Mouse (Mus musculus) adrenal gland, postnatal 25 days (tissue): ENCODE measurements around the gene Ptpn7. TPM values are rescaled to one million over a fixed set of nuclear protein-coding genes. Genes with fewer than 3 reads are reported as not detected.
"Not testable (repeated sequence)": the region's sequence is repeated elsewhere in the genome, so short reads cannot be mapped to it uniquely, and the experiment has no call there.

Source experiments
- DNase-seq: peaks from one replicate; pipeline ENCODE4 v3.0.0; 2021; ENCODE audit warnings: mixed read lengths
- long read RNA-seq: library from polyadenylated mRNA; stranded (forward); transcript quantifications from one replicate; pipeline ENCODE4 v2.0.0, GENCODE M21; 2021
- total RNA-seq: library from RNA; stranded (reverse); gene quantifications from 2 replicates; pipeline ENCODE4 v1.2.3, GENCODE M21; 2021

The Ptpn7 gene
- total RNA-seq, result 1.4 and 1.5 TPM in 2 replicates
- long read RNA-seq, partial matches to known transcripts, result 1 of 1 reads
- long read RNA-seq, other reads (novel, unspliced or antisense), result 0 of 1 reads

GRCm38 (mm10) chr1:135132473-135132872 lies at the start of gene Ptpn7:
Ptpn7 (plus strand) TSS chr1:135132700.
- DNase-seq, result peak; percentile 79

DNA sequence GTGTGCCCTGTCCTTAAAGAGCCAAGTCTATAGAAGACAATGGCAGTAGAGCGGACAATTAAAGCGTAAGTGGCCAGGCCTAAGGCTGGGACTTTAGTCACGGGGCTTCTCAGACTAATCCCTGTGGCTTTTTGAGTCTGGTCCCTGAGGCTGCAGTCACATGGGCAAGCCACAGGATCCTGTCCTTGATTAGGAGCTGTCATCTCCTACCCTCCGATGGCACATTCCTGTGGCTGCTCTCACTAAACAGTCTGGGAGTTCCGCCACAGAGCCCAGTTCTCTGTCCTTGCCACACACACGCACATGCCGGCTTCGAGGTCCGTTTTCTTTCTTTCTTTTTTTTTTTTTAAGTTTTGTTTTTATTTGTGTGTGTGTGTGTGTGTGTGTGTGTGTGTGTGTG lies 49.0 kb upstream of the Ptpn7 start:
- DNase-seq, result peak; percentile 20

DNA sequence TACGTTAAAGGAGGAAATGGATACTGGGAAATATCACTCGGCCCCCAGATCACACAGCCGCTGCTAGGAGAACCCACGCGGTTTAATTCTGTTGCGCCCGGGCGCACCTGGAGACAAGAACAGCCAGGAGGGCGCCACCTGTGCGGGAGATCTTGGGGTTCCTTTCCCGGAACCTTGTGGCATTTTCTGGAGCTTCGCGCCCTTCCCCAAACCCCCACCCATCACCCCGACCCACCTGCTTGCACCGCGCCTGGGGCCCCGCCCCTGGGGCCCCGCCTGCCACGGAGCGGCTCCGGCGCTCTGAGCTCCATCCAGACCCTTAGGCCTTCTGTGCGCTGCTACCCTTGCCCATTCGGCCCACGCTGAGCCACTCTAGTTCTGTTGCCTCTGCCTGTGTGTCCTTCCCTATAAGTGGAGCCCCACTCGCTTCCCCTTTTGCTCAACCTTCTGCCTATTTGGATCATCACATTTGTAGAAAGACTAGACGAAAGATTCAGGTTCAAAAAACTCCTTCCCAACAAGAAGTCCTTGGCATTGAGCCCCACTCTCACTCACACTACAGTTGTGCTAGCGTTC lies 47.1 kb upstream of the Ptpn7 start:
- no peak for DNase-seq

DNA sequence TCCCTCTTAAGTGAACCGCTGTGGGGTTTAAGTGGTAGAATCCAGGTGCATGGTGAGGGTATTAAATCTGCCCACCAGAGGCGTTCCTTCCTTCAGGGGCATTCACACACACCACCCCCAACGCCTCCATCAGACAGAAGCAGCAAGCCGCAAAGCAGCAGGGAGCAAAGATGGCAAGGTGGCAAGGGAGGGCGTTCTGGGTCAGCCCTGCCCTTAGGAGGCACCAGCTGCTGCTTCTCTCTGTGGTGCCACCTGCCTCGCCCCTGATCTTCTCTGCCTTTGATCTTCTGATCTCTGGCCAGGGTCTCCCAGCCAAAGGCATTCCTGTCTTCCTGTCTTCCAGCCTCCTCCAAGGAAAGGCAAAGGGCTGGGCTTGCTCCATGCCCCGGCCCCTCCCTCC lies 46.5 kb upstream of the Ptpn7 start:
- DNase-seq, result no peak

- no peak for DNase-seq
Measured at GRCm38 (mm10) chr1:135087414-135087813, 45.1 kb upstream of the Ptpn7 start.

GRCm38 (mm10) chr1:135089626-135090025 lies 42.9 kb upstream of the Ptpn7 start:
- DNase-seq, result no peak

DNA sequence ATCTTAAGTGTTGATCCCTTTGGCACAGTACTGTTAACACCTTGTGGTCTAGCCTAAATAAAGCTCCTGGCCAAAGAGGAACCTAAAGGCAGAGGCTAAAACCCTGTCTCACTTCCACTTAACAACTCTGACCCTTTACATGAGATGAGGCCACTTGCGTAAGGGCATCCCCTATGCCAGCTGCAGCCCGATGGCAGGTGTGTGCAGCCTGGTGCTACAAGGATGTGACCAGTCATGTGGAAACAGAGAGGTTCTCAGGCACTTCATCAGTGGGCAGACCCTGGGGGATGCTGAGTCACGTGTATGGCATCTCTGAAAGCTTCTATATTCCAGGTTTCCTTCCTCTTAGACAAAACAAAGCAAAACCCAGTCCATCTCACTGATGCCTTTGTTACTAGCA lies 41.6 kb upstream of the Ptpn7 start:
- DNase-seq, result no peak

DNA sequence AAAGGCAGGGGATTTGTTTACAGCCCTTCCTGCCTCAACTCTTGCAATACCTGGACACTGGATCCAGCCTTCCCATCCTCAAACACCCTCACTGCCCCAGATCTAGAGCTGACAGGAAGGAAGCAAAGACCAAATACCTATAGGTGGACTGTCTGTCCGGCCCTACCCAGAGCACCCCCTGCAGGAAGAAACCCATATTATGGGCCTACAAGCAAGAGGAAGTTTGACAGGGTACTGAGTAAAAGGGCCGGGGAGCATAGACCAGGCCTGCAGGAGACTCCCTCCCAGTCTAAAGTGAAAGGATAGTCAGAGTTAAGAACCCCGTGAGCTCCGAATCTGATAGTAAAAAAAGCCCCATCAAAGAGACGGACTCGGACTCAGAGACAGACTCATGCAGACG lies 37.8 kb upstream of the Ptpn7 start:
- DNase-seq, result no peak

DNA sequence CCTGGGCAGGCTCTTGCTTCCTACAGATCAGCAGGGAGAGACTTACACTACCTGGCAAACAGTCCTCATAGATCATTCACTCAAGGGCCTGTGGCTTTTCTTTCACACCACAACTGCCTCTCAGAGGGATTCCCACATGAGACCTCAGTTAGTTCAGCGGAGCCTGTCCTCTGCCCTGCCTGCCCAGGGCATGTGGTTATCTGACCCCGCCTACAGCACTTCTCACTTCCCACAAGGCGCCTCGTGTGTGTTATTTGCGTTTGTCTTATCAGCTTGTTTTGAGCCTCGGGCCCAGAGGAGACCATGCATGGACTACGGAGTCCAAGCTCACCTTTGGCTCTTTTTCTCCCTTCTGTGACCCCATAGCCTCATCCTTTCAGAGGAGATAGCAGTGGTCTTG lies 37.3 kb upstream of the Ptpn7 start:
- DNase-seq, result no peak

DNA sequence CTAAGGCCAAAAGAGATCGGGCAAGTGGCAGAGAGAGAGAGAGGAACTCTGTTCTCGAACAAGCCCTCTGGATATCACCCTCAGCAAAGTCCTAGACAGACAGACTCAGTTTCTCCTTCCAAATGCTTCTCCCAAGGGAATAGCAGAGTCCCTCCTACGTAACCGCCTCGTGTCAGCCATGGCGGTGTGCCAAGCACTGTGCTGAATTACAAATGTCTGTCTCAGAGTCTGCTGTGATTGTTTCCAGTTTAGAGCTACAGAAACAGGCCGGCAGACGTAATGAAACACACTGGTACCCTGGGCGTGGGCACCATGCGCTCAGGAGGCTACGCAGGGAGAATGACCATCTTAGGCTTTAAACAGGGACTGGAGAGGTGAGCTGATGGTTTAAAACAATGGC lies 36.2 kb upstream of the Ptpn7 start:
- no peak for DNase-seq

DNA sequence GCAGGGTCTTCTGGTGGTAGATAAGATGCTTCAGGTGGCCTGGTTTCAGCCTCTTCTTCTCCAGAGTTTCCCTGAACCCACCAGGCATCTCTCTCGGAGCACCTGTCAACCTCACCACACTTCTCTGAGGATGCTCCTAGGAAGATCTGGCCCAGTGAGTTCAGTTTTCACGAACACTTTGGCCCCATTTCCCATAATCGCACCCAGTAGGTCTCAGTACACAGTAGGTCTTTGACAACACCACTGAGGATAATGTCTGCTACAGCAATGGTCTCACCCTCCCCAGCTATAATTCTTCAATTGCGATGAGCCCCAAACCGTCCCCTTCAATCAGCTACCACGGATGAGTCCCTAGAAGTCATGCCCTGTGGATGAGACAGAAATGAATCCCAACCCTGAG lies 35.1 kb upstream of the Ptpn7 start:
- no peak for DNase-seq

DNA sequence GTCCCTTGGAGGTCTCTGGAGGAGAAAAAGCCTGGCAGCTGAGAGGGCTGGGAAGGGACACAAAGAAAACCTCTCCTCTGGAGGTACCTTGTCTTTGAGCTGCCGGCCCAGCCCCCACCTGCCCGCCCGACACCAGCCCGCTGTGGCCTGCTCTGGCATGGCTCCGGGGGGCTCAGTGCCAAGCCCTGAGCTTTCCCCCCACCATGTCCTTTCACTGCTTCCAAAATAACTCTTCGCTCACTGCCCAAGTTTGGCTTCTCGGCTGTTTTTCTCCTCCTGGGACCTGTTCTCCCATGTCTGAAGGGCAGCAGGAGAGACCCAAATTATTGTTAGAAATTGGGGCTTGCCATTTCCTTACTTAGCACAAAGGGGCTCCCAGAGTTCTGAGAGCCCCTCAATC lies 34.1 kb upstream of the Ptpn7 start:
- peak; percentile 51 for DNase-seq

GRCm38 (mm10) chr1:135100400-135100799 lies 32.1 kb upstream of the Ptpn7 start:
- DNase-seq, result no peak

GRCm38 (mm10) chr1:135105124-135105523 lies 27.4 kb upstream of the Ptpn7 start, which contains the start of gene Lgr6:
Lgr6 (minus strand) TSS chr1:135105276.
- DNase-seq, result no peak

- DNase-seq, result peak; percentile 76
Measured at GRCm38 (mm10) chr1:135105951-135106350, 26.5 kb upstream of the Ptpn7 start.

DNA sequence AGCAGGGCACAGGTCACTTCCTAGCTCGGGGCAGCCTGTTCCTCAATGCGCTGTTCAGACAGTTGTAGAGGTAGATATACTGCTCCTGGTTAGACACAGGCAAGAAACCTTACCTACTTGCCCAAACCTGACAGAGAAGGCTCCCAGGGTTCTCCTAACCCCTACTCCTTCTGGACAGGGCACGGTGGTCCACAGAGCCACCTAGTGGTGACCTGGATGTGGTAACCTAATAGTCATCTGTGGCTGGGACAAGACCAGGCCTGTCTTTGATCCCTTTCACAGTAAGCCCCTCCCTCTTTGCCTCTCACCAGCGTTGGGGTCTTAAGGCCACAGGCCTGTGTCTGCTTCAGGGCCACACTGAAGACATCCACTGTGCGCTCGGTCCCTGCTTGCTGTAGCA lies 23.9 kb upstream of the Ptpn7 start:
- no peak for DNase-seq

- DNase-seq, result peak; percentile 73
Measured at GRCm38 (mm10) chr1:135110075-135110474, 22.4 kb upstream of the Ptpn7 start.

- not testable (repeated sequence) for DNase-seq
Measured at GRCm38 (mm10) chr1:135111271-135111670, 21.2 kb upstream of the Ptpn7 start.

DNA sequence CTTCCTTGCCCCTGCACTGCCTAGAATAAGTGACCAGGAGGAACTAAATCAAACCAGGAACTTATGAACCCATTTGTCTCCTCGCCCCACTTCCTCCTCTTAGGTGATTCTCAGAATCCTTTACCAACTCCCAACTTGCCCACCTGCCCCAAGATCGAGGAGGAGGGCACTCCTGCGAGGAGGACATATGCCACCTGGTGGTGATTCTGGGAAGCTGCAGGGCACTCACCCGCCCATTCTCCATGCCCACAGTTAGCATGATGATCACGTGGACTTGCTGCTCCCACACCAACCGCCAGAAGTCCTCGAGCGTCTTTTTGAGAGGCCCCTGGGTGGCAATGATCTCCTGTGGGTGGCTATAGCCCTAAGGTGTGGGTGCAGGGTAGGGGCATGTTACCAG lies 19.8 kb upstream of the Ptpn7 start:
- no peak for DNase-seq

DNA sequence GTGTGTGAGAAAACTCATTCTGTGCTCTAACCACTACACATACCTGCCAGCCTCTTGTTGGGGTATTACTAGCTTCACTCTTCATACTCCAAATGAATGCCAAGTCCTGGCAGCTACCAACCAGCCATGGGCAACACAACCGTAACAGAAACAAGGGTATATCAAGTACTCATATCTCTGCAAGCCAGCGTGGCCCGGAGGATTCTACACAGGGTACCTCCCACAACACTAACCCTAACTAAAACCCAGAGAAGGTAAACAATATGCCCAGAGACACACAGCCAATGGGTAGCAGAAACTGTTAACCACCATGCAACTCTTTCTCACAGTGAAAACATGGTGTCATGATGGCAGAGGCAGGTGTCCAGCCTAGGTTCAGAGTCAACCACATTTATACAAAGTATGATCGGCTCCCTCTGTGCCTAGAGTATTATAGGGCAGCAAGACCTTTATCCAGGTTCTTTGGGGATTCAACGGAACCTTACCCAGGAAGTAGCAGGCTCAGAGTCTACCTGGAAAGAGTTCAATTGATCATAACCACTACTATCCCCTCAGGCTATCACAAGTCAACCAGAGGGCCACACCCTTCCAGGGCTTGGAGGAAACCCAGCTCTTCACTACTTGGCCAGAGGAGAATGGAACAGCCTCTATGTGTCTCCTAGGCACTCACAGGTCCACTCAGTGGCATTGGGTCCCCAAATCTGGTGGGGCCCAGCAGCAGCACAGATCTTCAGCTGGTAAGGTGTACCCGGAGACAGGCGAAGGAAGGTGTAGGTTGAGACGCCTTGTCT lies 7.7 kb upstream of the Ptpn7 start:
- DNase-seq, result no peak

DNA sequence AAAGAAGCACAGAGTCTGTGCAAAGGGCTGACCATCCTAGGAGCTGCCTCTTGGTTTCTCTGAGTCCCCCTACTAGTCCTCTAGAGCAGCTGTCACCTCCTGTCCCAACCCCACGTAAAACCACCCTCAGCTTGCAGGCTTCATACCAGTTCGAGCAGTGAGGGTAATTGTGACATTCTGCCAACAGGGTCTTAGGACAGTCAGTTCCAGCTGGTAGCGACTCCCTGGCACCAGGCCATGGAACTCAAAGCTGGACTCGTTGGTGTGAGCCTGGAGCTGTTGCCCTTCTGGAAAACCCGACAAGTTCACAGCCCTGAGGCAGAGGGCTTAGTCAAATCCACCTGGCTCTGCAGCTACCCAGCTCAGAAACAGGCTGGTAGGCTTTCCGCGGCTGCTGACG lies 6.5 kb upstream of the Ptpn7 start:
- DNase-seq, result no peak

DNA sequence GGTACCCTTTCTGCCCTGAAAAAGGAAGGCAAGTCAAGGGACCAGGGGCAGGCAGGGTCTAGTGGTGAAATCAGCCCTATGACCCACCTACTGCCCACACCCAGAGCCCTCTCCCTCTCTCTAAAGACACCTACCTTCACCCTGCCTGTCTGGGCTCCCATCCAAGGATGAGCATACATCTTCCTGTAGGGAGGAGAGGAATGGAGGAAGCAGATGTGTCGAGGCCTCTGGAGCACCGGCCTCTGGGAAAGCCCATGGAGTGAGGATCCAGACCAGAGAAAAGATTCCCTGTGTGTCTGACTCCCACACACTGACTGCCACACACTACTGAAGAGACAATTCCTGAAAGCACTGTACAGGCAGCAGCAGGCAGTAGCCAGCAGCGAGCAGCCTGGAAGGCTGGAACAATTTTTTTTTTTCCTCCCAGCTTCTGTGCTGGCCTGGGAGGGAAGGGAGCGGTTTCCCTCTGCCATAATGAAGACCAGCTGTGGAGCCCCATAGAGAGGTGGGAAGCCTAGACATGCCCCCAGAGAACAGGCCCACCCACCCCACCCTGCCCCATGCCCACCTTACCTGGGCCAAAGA lies 6.0 kb upstream of the Ptpn7 start:
- DNase-seq, result no peak

DNA sequence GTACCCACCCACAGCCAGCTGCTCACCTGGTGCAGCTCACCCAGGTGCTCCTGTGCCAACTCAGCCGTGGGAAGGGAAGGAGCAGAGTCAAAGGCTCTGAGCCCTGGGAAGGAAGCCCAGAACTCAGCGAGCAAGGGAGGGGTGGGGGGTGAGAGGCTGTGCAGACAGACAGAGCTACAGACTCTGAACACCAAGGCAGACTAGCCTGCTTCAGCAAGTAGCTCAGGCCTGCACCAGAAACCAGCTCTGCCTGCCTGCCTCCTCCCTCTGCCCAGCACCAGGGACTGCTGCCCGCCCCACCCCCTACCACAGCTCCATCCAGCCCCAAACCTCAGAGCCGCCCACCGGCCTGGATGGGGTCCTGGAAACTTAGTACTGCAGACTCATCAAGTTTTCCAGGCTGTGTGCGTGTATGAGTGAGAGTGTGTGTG lies 4.5 kb upstream of the Ptpn7 start:
- DNase-seq, result no peak

DNA sequence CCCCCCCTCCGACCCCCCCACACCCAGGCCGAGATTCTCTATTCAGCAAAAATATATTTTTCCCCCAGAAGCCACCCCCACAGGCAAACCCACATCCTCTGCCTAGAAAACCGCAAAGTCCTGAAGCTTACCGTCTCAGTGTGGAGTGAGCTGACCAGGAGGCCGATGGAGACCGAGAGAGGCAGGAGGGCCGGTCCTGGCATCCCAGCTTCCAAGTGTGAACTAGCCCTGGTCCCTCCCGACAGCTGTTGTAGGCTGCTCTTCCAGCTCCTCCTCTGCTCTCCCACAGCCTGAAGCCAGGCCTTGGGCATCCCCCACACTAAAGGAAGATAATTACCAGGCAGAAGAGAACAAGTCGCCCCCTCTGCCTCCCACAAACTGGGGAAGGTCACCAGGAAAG lies 3.5 kb upstream of the Ptpn7 start:
- DNase-seq, result no peak
